Mouse (Mus musculus): ENCODE data around the gene Wfikkn2. TPM values are rescaled to one million over a fixed set of nuclear protein-coding genes. Genes with fewer than 3 reads are reported as not detected.
"Not testable (repeated sequence)": the region's sequence is repeated elsewhere in the genome, so short reads cannot be mapped to it uniquely, and the experiment has no call there.

The Wfikkn2 gene
- polyA plus RNA-seq, 1 experiment from 2014 or later = 3.4 TPM

DNA sequence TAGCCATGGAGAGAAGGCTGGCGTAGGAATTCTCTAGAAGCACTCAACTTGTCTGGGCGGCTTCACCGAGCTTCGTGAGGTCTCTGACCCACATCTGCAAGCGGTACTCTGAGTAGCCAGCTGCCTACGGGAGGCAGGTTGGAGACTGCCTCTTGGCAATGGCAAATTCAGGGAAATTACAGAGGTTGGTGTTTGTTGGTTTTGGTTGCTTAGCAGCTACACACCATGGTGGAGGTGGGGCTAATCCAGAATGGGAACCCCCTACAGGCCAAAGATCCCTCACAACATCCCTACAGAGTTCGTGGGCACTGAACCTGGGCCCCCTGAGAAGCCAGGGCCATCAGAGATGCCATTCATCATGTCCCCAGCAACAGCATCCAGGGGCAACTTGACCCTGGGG is 29.4 kb upstream of the Wfikkn2 start:
- no peak overlapping the region for H3K27ac ChIP-seq
- no peak for ATAC-seq
- WGBS = 87% methylated on average over 7 of the region's 7 CpGs

DNA sequence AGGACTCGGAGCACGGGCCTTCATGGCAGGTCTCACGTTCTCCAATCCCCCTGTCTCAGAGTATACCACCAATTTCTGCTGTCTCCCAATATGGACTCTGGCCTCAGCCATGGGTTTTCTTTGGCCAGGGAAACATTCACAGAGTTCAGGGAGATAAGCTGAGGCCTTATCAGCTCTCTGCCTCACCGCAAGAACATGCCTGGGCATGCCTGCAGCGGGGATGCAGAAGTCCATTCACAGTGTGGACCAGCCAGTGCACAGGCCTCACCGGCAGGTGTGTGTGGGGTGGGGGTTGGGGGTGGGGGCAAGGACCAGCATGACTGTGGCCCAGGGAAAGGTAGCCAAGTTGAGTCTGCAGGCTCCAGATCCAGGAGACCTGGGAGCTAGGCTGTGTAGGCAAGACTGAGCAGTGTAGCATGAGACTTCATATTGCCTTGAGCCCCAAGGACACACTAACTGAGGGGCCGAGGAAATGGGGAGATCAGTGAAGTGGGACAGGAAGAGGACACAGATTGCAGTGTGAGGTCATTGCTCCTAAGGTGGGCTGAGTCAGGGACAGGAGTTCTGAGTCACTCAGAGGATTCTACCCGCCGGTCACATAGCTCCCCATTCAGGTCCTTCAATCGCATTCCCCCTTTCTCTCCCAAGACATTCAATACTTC is 28.5 kb upstream of the Wfikkn2 start:
- no peak overlapping the region for H3K4me2 ChIP-seq (replicated peaks)
- WGBS = 88% methylated on average over 10 of the region's 10 CpGs
- no peaks in the 10 kb centered on the region for H3K9me3 ChIP-seq
- no peak overlapping the region for H3K9ac ChIP-seq (replicated peaks)
- H3K27me3 ChIP-seq = no peaks in the 10 kb centered on the region
- H3K4me3 ChIP-seq (replicated peaks) = no peak overlapping the region
- no peak for ATAC-seq
- no peaks in the 10 kb centered on the region for H3K36me3 ChIP-seq
- H3K27ac ChIP-seq = no peak overlapping the region
- H3K4me1 ChIP-seq (replicated peaks) = peaks cover 10% of the 10 kb centered on the region; the same call in 1 of the 2 replicates

More for the DNA sequence above, 29.4 kb upstream of the Wfikkn2 start:
- Histone ChIP-seq H3K4me1 (replicated peaks) (peaks cover 12% of the 10 kb centered on the region; the same call in 1 of the 2 replicates), H3K4me3 (replicated peaks) (no peak overlapping the region), H3K27me3 (no peaks in the 10 kb centered on the region), H3K9ac (replicated peaks) (no peak overlapping the region), H3K4me2 (replicated peaks) (no peak overlapping the region), H3K9me3 (no peaks in the 10 kb centered on the region), H3K36me3 (no peaks in the 10 kb centered on the region)

DNA sequence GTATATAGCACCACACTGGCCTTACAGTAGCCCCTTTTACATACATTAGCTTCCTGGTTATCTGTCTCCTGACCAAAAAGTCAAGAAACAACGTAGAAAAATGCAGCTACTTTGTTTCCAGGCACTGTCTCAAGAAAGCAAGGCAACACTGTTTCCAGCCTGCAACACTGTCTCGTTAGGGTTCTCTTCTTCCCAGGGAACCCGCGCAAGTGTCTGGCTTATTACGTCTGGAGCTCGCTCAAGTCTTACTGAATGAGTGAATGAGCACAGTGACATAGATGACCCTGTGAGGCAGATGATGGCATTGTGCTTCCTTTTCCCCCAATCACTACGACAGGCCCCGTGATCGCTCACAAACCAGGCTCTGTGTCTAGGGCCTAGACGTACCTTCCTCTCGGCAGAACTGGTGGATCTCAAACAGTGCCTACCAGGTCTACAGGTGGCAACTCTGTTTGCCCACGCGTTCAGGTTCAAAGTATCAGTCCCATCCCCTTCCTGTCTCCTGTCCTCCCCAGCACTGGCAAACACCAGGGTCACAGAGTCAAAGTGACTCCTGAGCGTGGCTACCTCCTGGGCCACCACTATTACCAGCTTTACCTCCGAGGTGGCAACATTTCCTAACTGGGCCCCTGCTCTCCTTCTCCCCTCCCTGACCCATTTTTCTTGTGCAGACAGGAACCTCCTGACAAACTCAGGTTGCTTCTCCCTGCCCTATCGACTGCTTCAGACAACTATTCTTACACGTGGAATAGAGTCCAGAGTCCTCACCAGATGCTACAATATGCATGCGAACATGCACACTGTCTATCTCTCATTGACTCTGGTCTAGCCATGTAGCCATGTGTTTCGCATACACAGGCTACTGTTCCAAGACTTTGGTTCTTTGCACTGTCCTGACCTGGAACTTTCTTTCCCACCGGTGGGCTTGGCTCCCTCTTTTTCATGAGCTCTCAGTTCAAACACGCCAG is 27.4 kb upstream of the Wfikkn2 start:
- no peak overlapping the region for H3K4me2 ChIP-seq (replicated peaks)
- H3K9ac ChIP-seq (replicated peaks) = no peak overlapping the region
- no peak for ATAC-seq
- peaks cover 10% of the 10 kb centered on the region; the same call in 1 of the 2 replicates for H3K4me1 ChIP-seq (replicated peaks)
- no peak overlapping the region for H3K4me3 ChIP-seq (replicated peaks)
- H3K27ac ChIP-seq = no peak overlapping the region
- WGBS = 89% methylated on average over 21 of the region's 21 CpGs
- H3K36me3 ChIP-seq = no peaks in the 10 kb centered on the region
- no peaks in the 10 kb centered on the region for H3K27me3 ChIP-seq
- H3K9me3 ChIP-seq = no peaks in the 10 kb centered on the region

DNA sequence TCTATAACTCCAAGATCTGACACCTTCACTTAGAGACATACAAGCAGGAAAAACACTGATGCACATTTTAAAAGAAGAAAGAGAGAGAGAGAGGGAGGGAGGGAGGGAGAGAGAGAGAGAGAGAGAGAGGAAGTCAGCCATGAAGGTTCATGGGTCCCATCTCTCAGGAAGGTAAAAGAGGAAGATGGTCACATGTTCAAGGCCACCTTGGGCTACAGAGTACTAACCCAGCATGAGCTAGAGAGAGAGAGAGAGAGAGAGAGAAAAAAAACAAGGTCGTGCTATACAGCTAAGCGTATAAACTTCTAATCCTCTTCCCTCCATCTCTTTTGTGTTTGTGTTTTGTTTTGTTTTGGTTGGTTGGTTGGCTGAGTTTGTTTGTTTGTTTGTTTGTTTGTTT is 25.2 kb upstream of the Wfikkn2 start:
- H3K4me3 ChIP-seq (replicated peaks) = no peak overlapping the region
- no peaks in the 10 kb centered on the region for H3K27me3 ChIP-seq
- H3K4me1 ChIP-seq (replicated peaks) = no peaks in the 10 kb centered on the region
- no peak for ATAC-seq
- H3K36me3 ChIP-seq = no peaks in the 10 kb centered on the region
- H3K9me3 ChIP-seq = no peaks in the 10 kb centered on the region
- H3K27ac ChIP-seq = no peak overlapping the region
- H3K9ac ChIP-seq (replicated peaks) = no peak overlapping the region
- no peak overlapping the region for H3K4me2 ChIP-seq (replicated peaks)
- 78% methylated on average over 2 of the region's 2 CpGs for WGBS

DNA sequence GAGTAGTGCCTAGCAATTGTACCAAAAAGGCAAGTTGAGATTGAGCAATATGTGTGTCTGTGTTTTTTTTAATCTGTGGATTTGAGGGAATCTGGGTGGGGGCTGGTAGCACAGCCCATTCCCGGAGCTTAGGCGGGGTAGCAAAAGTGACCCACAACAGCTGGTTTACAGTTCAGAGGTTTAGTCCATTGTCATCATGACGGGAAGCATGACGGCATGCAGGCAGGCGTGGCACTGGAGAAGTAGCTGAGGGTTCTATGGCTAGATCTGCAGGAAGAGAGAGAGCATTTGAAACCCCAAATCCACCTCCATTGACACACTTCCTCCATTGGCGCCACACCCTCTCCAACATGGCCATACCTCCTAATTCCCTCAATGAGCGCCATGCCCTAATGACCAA is 24.1 kb upstream of the Wfikkn2 start:
- H3K27ac ChIP-seq = no peak overlapping the region
- WGBS = 88% methylated on average over 7 of the region's 7 CpGs
- H3K4me2 ChIP-seq (replicated peaks) = no peak overlapping the region
- no peak overlapping the region for H3K4me3 ChIP-seq (replicated peaks)
- H3K27me3 ChIP-seq = no peaks in the 10 kb centered on the region
- no peak overlapping the region for H3K9ac ChIP-seq (replicated peaks)
- no peaks in the 10 kb centered on the region for H3K9me3 ChIP-seq
- no peak for ATAC-seq
- no peaks in the 10 kb centered on the region for H3K36me3 ChIP-seq
- H3K4me1 ChIP-seq (replicated peaks) = peaks cover 8% of the 10 kb centered on the region

DNA sequence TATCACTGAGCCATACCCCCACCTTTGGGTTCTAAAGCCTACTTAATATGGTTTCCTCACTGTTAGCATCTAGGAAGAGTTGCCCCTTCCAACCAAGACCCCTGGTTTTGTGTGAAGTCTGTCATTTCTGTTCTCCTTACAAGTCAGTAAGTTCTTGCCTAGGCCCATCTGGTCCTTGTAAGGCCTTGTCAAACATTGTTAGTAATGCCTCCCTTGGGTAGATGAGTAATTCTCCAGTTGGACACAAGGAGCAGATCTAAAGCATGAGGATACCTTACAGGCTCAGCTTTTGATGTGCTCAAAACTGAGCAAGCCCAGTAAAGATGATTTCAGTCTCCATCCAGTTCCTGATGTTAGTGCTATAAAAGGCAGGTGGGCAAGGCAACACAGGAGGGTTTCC is 23.0 kb upstream of the Wfikkn2 start:
- no peak overlapping the region for H3K9ac ChIP-seq (replicated peaks)
- no peak overlapping the region for H3K4me3 ChIP-seq (replicated peaks)
- ATAC-seq = no peak
- H3K27ac ChIP-seq = no peak overlapping the region
- no peaks in the 10 kb centered on the region for H3K27me3 ChIP-seq
- no peaks in the 10 kb centered on the region for H3K36me3 ChIP-seq
- H3K4me2 ChIP-seq (replicated peaks) = no peak overlapping the region
- no peaks in the 10 kb centered on the region for H3K9me3 ChIP-seq
- peaks cover 9% of the 10 kb centered on the region for H3K4me1 ChIP-seq (replicated peaks)

DNA sequence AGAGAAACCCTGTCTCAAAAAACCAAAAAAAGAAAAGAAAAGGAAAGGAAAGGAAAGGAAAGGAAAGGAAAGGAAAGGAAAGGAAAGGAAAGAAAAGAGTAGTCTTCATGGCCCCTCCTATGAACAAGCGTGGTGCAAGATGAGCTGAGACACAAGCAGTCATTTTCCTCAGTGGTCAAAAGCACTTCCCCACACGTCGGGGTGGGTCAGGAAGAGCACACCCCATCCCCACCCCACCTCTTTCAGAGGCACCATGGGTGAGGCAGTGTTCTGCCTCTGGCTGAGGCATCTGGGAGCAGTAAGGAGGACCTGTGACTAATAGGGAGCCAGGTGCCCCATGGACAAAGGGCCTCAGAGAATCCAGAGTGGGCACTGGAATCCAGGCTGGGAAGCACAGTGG is 20.4 kb upstream of the Wfikkn2 start:
- not testable (repeated sequence) for H3K9me3 ChIP-seq; H3K4me3 ChIP-seq (replicated peaks); H3K4me2 ChIP-seq (replicated peaks); H3K36me3 ChIP-seq; H3K4me1 ChIP-seq (replicated peaks); H3K9ac ChIP-seq (replicated peaks); H3K27ac ChIP-seq; H3K27me3 ChIP-seq; ATAC-seq
- WGBS = 82% methylated on average over 3 of the region's 3 CpGs

DNA sequence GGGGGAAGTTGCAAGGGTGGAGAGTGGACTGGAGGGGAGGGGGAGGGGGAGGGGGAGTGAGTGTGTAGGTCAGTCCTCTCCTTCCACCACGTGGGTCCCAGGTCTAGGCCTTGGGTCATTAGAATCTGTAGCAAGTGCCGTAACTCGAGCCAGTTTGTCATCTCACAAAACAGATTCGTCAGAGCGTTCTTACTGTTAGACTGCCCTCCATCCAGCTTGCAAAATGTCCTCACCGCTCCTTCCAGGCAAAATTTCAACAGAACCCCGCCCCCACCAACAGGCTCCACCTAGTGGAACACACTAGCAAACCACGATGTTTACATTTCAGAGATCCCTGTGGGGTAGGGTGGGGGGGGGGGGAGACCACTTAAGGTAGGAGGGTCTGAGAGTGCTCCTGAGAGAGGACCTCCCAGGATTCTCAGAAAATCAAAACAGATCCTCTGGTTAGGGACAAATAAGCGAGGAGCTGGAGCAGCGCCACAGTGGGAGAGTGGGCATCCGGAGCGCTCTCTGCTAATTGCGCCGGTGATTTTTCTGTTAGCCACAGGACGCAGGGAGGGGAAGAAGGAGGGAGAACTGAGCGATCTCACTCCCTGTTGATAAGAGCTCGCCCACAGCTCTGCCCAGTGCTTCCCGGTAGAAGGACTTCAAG is 19.5 kb upstream of the Wfikkn2 start:
- peak overlapping the region; percentile 33; the same call in 1 of the 2 replicates for H3K9ac ChIP-seq (replicated peaks)
- 1% methylated on average over 18 of the region's 18 CpGs for WGBS
- peak; percentile 57 for ATAC-seq
- H3K4me3 ChIP-seq (replicated peaks) = peak overlapping the region; percentile 36
- H3K27ac ChIP-seq = peak overlapping the region; percentile 4; the same call in 1 of the 2 replicates
- no peaks in the 10 kb centered on the region for H3K36me3 ChIP-seq
- H3K9me3 ChIP-seq = no peaks in the 10 kb centered on the region
- H3K4me2 ChIP-seq (replicated peaks) = peak overlapping the region; percentile 55
- H3K27me3 ChIP-seq = no peaks in the 10 kb centered on the region
- H3K4me1 ChIP-seq (replicated peaks) = peaks cover 9% of the 10 kb centered on the region

DNA sequence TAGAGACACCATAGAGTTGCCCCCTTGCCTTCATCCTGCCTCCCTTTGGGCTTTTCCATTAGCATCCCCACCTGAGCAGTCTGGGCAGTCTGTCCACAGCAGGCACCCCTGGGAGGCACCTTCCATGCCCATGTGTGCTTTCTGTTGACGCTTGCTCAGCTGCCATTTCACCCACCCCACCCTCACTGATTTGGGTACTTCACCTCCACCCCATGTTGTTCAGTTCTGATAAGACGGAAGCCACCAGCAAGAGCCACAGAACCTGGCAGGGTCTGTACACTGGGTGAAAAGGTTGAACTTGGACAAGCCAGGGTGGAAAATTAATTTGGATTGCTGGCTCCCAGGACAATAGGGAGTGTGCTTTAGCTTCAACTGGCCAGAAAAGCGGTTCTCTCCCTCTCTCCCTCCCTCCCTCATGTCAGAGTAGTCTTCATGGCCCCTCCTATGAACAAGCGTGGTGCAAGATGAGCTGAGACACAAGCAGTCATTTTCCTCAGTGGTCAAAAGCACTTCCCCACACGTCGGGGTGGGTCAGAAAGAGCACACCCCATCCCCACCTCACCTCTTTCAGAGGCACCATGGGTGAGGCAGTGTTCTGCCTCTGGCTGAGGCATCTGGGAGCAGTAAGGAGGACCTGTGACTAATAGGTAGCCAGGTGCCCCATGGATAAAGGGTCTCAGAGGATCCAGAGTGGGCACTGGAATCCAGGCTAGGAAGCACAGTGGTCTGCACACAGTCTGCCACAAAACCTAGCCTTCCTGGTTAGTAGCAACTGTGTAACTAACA is 16.0 kb upstream of the Wfikkn2 start:
- WGBS = 75% methylated on average over 6 of the region's 6 CpGs
- Histone ChIP-seq H3K36me3 (no peaks in the 10 kb centered on the region), H3K9ac (replicated peaks) (no peak overlapping the region), H3K4me3 (replicated peaks) (no peak overlapping the region), H3K4me2 (replicated peaks) (no peak overlapping the region), H3K4me1 (replicated peaks) (peaks cover 9% of the 10 kb centered on the region), H3K27ac (no peak overlapping the region), H3K9me3 (no peaks in the 10 kb centered on the region), H3K27me3 (no peaks in the 10 kb centered on the region)
- ATAC-seq = no peak

DNA sequence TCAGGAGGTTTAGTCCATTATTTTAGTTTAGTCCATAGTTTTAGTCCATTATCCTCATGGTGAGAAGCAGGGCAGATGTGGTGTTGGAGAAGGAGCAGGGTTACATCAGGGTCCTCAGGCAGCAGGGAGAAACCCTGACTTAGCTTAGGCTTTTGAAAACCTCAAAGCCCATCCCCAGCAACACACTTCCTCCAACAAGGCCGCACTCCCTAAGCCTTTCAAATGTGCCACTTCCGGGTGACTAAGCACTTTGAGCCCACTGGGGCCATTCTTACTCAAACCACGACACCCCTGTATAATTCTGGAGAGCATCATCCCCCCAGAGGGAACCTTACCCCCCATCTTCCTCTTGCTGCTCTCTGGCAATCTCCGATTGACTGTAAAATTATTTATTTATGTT is 14.0 kb upstream of the Wfikkn2 start:
- H3K9me3 ChIP-seq = no peaks in the 10 kb centered on the region
- no peak overlapping the region for H3K4me3 ChIP-seq (replicated peaks)
- H3K9ac ChIP-seq (replicated peaks) = no peak overlapping the region
- H3K36me3 ChIP-seq = no peaks in the 10 kb centered on the region
- H3K4me2 ChIP-seq (replicated peaks) = no peak overlapping the region
- peaks cover under 1% of the 10 kb centered on the region; the same call in 1 of the 2 replicates for H3K4me1 ChIP-seq (replicated peaks)
- ATAC-seq = no peak
- 72% methylated on average over 4 of the region's 4 CpGs for WGBS
- no peak overlapping the region for H3K27ac ChIP-seq
- no peaks in the 10 kb centered on the region for H3K27me3 ChIP-seq

DNA sequence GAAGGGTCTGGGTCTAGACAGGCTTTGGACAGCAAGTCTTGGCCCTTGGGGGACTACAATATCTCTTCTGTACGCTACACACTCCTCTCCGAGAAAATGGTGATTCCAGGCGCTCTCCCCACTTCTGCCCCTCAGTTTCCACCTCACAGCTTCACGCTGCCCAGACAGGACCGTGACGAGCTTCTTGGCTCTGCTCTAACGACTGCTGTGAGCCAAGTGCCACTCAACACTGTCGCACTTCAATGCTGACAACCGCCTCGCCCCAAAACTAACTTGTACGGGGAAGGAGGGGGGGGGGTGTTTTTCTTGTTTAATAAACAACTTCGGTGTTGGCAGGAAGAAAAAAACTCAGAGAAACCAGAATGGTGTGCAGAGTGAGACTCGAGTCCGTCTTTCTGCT is 12.2 kb upstream of the Wfikkn2 start:
- ATAC-seq = no peak
- H3K4me1 ChIP-seq (replicated peaks) = no peaks in the 10 kb centered on the region; the same call in 1 of the 2 replicates
- H3K9me3 ChIP-seq = no peaks in the 10 kb centered on the region
- H3K9ac ChIP-seq (replicated peaks) = no peak overlapping the region
- no peak overlapping the region for H3K27ac ChIP-seq
- no peaks in the 10 kb centered on the region for H3K36me3 ChIP-seq
- no peak overlapping the region for H3K4me2 ChIP-seq (replicated peaks)
- WGBS = 77% methylated on average over 14 of the region's 14 CpGs
- no peak overlapping the region for H3K4me3 ChIP-seq (replicated peaks)
- no peaks in the 10 kb centered on the region for H3K27me3 ChIP-seq

Measured in midbrain, embryonic 13.5 days (tissue).